In the genomic region with DNA sequence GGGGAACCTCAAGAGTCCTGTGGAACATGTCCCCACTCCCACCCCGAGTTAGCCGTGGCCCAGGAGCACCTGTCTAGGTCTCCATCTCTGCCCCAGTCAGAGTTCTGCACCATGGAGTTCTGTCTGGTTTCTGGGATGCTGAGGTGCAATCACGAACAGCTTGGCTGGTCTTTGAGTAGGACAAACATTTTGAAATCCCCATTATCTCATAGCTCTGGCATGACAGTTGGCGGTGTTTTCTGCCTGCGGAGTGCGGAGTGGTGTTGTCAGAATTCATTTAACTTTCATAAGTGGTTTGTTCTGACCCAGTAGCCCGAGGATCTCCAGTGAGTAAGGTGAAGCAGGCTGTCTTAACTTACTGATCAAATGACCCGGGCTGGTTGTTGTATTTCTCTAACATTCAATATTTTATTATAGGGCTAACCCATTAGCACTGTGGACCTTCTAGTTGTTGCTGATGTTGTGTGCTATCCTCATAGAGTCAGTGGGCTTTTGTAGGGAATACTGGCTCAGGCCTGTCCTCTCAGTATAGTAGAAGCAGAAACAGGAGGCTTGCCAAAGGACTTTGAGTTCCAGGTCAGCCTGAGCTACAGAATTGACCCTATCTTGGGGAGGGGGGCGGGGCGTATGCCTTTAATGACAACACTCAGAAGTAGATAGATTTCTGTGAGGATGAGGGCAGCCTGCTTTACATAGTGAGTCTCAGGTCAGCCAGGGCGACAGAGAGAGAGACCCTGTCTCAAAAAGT, we compare ENCODE assay signal across 10 mouse cellular contexts.
DNase-seq lines count a peak whose midpoint lies in the region; ATAC-seq and TF ChIP-seq lines count a peak whose summit lies in the region.
"Had no signal": no experiment of that assay in that cellular context is flagged by ENCODE, and none has a peak within 500 bp of the region (broad histone marks: within the 10 kb centered on the region; RNA-seq: fewer than 3 reads in every experiment).

No protein-coding gene starts in this region.

- H3K4me1 ChIP-seq in heart, postnatal 0 days (ENCODE audit: control insufficient read depth, insufficient read depth) = peaks cover 26% of the 10 kb centered on the region
- H3K4me1 ChIP-seq in forebrain, embryonic 14.5 days (ENCODE audit: control insufficient read depth, insufficient read depth, low read length) = peaks cover 17% of the 10 kb centered on the region

- H3K4me2 ChIP-seq in heart, postnatal 0 days (ENCODE audit: low read depth, low read length) = peak overlapping the region; percentile 74
- H3K4me2 ChIP-seq in forebrain, embryonic 14.5 days (ENCODE audit: low read length) = no peak overlapping the region

- H3K36me3 ChIP-seq in heart, postnatal 0 days (replicated peaks; ENCODE audit: control insufficient read depth, insufficient read depth, low read length) = no peaks in the 10 kb centered on the region
- H3K36me3 ChIP-seq in forebrain, embryonic 14.5 days (ENCODE audit: control insufficient read depth, insufficient read depth, low read length) = no peaks in the 10 kb centered on the region
- H3K36me3 ChIP-seq: stomach, embryonic 15.5 days had no signal

- H3K27me3 ChIP-seq in heart, postnatal 0 days (ENCODE audit: control insufficient read depth, insufficient read depth, low read length) = no peaks in the 10 kb centered on the region
- peaks cover 3% of the 10 kb centered on the region; the same call in 1 of the 2 replicates for H3K27me3 ChIP-seq in forebrain, embryonic 14.5 days (replicated peaks; ENCODE audit: control insufficient read depth, insufficient read depth, low read length)

- H3K9me3 ChIP-seq in heart, postnatal 0 days (replicated peaks; ENCODE audit: control insufficient read depth, low read length) = no peaks in the 10 kb centered on the region
- H3K9me3 ChIP-seq in forebrain, embryonic 14.5 days (replicated peaks; ENCODE audit: control insufficient read depth, low read length) = no peaks in the 10 kb centered on the region
- H3K9me3 ChIP-seq: stomach, embryonic 15.5 days had no signal

- H3K4me3 ChIP-seq in gastrocnemius, adult 2 months = peak overlapping the region; percentile 81
- peak overlapping the region; percentile 59 for H3K4me3 ChIP-seq in heart, postnatal 0 days (ENCODE audit: low read depth, low read length)
- no peak overlapping the region for H3K4me3 ChIP-seq in forebrain, embryonic 14.5 days (ENCODE audit: low read depth, low read length)

- no peak; the same call in 1 of the 2 replicates for ATAC-seq in heart, postnatal 0 days (ENCODE audit: insufficient read depth, low read depth)
- ATAC-seq in forebrain, embryonic 14.5 days = no peak

- TF ChIP-seq CTCF in gastrocnemius, adult 2 months (IDR thresholded peaks at IDR 0.05) = no peak
- no peak for TF ChIP-seq CTCF in heart, postnatal 0 days (IDR thresholded peaks at IDR 0.05; ENCODE audit: low read depth)

- no peak overlapping the region for H3K9ac ChIP-seq in heart, postnatal 0 days (replicated peaks; ENCODE audit: low read depth, low read length)
- no peak overlapping the region for H3K9ac ChIP-seq in forebrain, embryonic 14.5 days (ENCODE audit: low read length)
- H3K9ac ChIP-seq: stomach, embryonic 15.5 days had no signal

- intact Hi-C loops in gastrocnemius, adult 2 months (cut with DNase I) = loop anchor here (5.0 to 10.0 kb wide), 2 partner anchors 63 to 101 kb away; no protein-coding TSS in a partner anchor

- TF ChIP-seq EP300 in heart, postnatal 0 days (IDR thresholded peaks at IDR 0.05; ENCODE audit: low read depth) = no peak

- peak; percentile 55 for DNase-seq in gastrocnemius, adult 2 months
- DNase-seq in gastrocnemius, postnatal 10 days = no peak
- peak; percentile 89 for DNase-seq in Muller cell, postnatal 12 days (ENCODE audit: inconsistent ontology term)
- DNase-seq in heart, postnatal 0 days (ENCODE audit: low spot score) = peak; percentile 60
- DNase-seq in lung, postnatal 10 days = peak; percentile 75
- DNase-seq in forebrain, embryonic 14.5 days (ENCODE audit: low spot score) = no peak
- DNase-seq in layer of hippocampus, postnatal 14 days (ENCODE audit: low spot score in 2 of 2) = no peak
- DNase-seq in embryo, embryonic 11 days = no peak
- DNase-seq: cerebellum, adult 2 months had no signal

- WGBS in heart, postnatal 0 days = 38% methylated on average over 11 of the region's 11 CpGs
- 75% methylated on average over 11 of the region's 11 CpGs for WGBS in forebrain, embryonic 14.5 days

- peak overlapping the region; percentile 80 for H3K27ac ChIP-seq in gastrocnemius, adult 2 months
- peak overlapping the region; percentile 16; the same call in 1 of the 2 replicates for H3K27ac ChIP-seq in heart, postnatal 0 days (ENCODE audit: low read depth)
- H3K27ac ChIP-seq in forebrain, embryonic 14.5 days (ENCODE audit: low read depth, low read length) = no peak overlapping the region
- H3K27ac ChIP-seq: stomach, embryonic 15.5 days had no signal

Comparison
In these comparisons a context has a peak if more than half of its experiments do, and no peak if none do; other contexts are left out.
1. DNase-seq: peak in gastrocnemius, adult 2 months (single experiment), Muller cell, postnatal 12 days (single experiment), heart, postnatal 0 days (single experiment) and lung, postnatal 10 days (single experiment); none in gastrocnemius, postnatal 10 days (single experiment), forebrain, embryonic 14.5 days (single experiment), layer of hippocampus, postnatal 14 days (0 of 2) and embryo, embryonic 11 days (single experiment).